Mouse (Mus musculus) frontal cortex, postnatal 25 days (tissue): ENCODE results near the gene Slc25a5.

Source experiments
- DNase-seq, 2 experiments: peaks; one replicate each; pipeline ENCODE4 v3.0.0; 2022; ENCODE audit warnings: low spot score in 2 of 2

The Slc25a5 gene

GRCm38 (mm10) chrX:36799131-36799879, 3.9 kb downstream of the Slc25a5 start:
- no peak for DNase-seq

- no peak for DNase-seq
Observed at GRCm38 (mm10) chrX:36803189-36803588, 7.7 kb downstream of the Slc25a5 start.

- DNase-seq: no peak
Observed at GRCm38 (mm10) chrX:36804196-36804595, 8.7 kb downstream of the Slc25a5 start.

- DNase-seq: no peak
Observed at GRCm38 (mm10) chrX:36805466-36806235, 10.2 kb downstream of the Slc25a5 start.

- DNase-seq: peak; percentile 70 to 81
Observed at GRCm38 (mm10) chrX:36807360-36808317, 12.2 kb downstream of the Slc25a5 start.

- no peak for DNase-seq
Observed at GRCm38 (mm10) chrX:36808318-36808683, 12.8 kb downstream of the Slc25a5 start.

GRCm38 (mm10) chrX:36811377-36811776, 15.9 kb downstream of the Slc25a5 start:
- no peak for DNase-seq

GRCm38 (mm10) chrX:36814161-36814836, 18.8 kb downstream of the Slc25a5 start:
- no peak for DNase-seq

- no peak for DNase-seq
Observed at GRCm38 (mm10) chrX:36815022-36815421, 19.6 kb downstream of the Slc25a5 start.

GRCm38 (mm10) chrX:36815439-36815838, 20.0 kb downstream of the Slc25a5 start:
- DNase-seq: no peak

GRCm38 (mm10) chrX:36816368-36816899, 21.0 kb downstream of the Slc25a5 start:
- DNase-seq: no peak

- DNase-seq: no peak
Observed at GRCm38 (mm10) chrX:36816953-36817441, 21.5 kb downstream of the Slc25a5 start.

GRCm38 (mm10) chrX:36819575-36819974, 24.1 kb downstream of the Slc25a5 start:
- DNase-seq: no peak

- no peak for DNase-seq
Observed at GRCm38 (mm10) chrX:36820201-36820600, 24.8 kb downstream of the Slc25a5 start.

GRCm38 (mm10) chrX:36823932-36824711, 28.7 kb downstream of the Slc25a5 start:
- no peak for DNase-seq

- DNase-seq: no peak
Observed at GRCm38 (mm10) chrX:36825032-36825431, 29.6 kb downstream of the Slc25a5 start.

- DNase-seq: no peak
Observed at GRCm38 (mm10) chrX:36826873-36827272, 31.4 kb downstream of the Slc25a5 start.

- DNase-seq: peak in 1 of 2 experiments; percentile 3
Observed at GRCm38 (mm10) chrX:36830271-36830670, 34.8 kb downstream of the Slc25a5 start.

- DNase-seq: no peak
Observed at GRCm38 (mm10) chrX:36831632-36832031, 36.2 kb downstream of the Slc25a5 start.
